Mouse (Mus musculus): Measurements from ENCODE around the gene Cd6. TPM values are rescaled to one million over a fixed set of nuclear protein-coding genes. Genes with fewer than 3 reads are reported as not detected.
A peak's percentile ranks its signal among the peaks of the same experiment; 100 is the strongest.

The Cd6 gene
- polyA plus RNA-seq, 1 experiment from 2014 or later, result not detected

DNA sequence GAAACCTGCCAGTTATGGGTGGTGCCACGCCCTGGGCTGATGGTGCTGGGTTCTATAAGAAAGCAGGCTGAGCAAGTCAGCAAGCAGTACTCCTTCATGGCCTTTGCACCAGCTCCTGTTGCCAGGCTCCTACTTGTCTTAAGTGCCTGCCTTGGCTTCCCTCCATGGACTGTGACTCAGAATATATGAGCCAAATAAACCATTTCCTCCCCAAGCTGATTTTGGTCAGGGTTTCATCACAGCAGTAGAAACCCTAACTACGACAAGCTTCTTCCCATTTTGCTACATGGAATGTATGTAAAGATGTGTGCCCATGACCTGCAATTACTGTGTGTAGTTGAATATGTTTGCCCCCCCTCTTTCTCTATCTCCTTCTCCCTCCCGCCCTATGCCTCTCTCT lies 3.8 kb upstream of the Cd6 start:
- Histone ChIP-seq H3K36me3 (replicated peaks) (no peaks in the 10 kb centered on the region), H3K4me1 (replicated peaks) (no peaks in the 10 kb centered on the region), H3K27ac (replicated peaks) (no peak overlapping the region), H3K4me2 (no peak overlapping the region), H3K27me3 (no peaks in the 10 kb centered on the region), H3K4me3 (replicated peaks) (no peak overlapping the region), H3K9ac (no peak overlapping the region), H3K9me3 (replicated peaks) (no peaks in the 10 kb centered on the region)
- WGBS (ENCODE audit: insufficient replicate concordance), result 50% methylated on average over 3 of the region's 3 CpGs
- no peak for ATAC-seq (ENCODE audit: insufficient read depth)

DNA sequence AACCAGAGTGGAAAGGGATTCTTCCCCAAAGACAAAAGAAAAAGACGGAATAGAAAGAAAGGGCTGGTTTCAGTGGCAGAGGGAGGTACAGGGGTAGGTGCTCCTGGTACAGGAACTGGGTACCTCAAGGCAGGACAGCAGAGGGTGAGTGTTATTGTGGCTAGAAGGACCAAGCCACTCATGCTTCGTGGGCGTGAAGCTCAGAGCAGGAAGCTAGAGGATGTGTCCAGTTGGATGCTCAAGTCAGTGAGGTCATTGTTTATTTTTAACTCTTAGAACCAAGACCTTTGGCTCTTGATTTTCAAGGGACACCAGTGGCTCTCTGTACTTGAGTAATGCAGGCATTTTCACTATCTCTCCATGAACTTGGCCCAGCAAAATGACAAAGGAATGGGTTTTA lies 2.2 kb upstream of the Cd6 start:
- Histone ChIP-seq H3K36me3 (replicated peaks) (no peaks in the 10 kb centered on the region), H3K9ac (no peak overlapping the region), H3K4me2 (no peak overlapping the region), H3K4me1 (replicated peaks) (no peaks in the 10 kb centered on the region), H3K4me3 (replicated peaks) (no peak overlapping the region), H3K9me3 (replicated peaks) (no peaks in the 10 kb centered on the region), H3K27ac (replicated peaks) (no peak overlapping the region), H3K27me3 (no peaks in the 10 kb centered on the region)
- ATAC-seq (ENCODE audit: insufficient read depth), result no peak
- WGBS (ENCODE audit: insufficient replicate concordance), result 40% methylated on average over 3 of the region's 3 CpGs

DNA sequence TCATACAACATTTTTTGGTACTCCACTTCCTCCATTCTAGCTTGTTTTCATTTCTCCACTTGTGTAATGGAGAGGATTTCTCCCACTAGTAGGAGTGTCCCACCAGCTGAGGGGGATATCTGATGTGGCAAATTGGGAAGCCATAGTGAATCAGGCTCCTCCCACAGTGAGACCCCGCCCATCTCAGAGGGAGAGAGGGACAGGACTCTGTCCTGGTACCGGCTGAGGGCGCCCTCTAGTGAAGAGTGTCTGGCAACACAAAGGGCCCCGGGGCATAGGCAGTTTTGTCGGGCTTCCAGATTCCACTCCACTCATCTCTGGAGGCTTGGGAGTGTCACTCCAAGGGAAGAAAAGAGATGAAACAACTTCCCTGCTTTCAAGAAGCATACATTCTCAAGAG lies 1.6 kb upstream of the Cd6 start:
- ATAC-seq (ENCODE audit: insufficient read depth), result no peak
- Histone ChIP-seq H3K9me3 (replicated peaks) (no peaks in the 10 kb centered on the region), H3K4me3 (replicated peaks) (no peak overlapping the region), H3K27me3 (no peaks in the 10 kb centered on the region), H3K4me1 (replicated peaks) (no peaks in the 10 kb centered on the region), H3K36me3 (replicated peaks) (no peaks in the 10 kb centered on the region), H3K9ac (no peak overlapping the region), H3K4me2 (no peak overlapping the region), H3K27ac (replicated peaks) (no peak overlapping the region)
- 4% methylated on average over 5 of the region's 5 CpGs for WGBS (ENCODE audit: insufficient replicate concordance)

DNA sequence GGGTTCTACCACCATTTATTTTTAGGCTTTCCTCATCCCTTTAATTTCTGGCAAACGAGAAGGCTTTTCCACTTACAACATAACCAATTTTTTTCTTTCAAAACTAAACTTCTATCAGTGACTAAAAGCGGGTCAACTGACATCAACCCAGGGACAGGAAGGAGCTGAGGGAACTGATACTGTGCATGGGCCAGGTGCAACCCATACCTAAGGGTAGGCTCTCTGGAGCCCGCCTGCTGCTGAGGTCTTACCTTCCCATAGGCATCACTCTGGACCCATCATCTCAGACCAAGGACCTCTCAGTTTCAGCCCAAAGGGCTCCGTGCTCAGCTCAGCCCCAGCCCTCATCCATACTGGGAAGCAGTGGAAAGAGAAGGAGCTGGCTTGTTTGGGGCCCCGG lies 1.5 kb downstream of the Cd6 start:
- no peaks in the 10 kb centered on the region for H3K4me1 ChIP-seq (replicated peaks)
- H3K4me3 ChIP-seq (replicated peaks), result no peak overlapping the region
- WGBS (ENCODE audit: insufficient replicate concordance), result 58% methylated on average over 5 of the region's 5 CpGs
- no peaks in the 10 kb centered on the region for H3K9me3 ChIP-seq (replicated peaks)
- ATAC-seq (ENCODE audit: insufficient read depth), result no peak
- H3K9ac ChIP-seq, result no peak overlapping the region
- no peaks in the 10 kb centered on the region for H3K36me3 ChIP-seq (replicated peaks)
- H3K27me3 ChIP-seq, result no peaks in the 10 kb centered on the region
- H3K27ac ChIP-seq (replicated peaks), result no peak overlapping the region
- H3K4me2 ChIP-seq, result no peak overlapping the region

DNA sequence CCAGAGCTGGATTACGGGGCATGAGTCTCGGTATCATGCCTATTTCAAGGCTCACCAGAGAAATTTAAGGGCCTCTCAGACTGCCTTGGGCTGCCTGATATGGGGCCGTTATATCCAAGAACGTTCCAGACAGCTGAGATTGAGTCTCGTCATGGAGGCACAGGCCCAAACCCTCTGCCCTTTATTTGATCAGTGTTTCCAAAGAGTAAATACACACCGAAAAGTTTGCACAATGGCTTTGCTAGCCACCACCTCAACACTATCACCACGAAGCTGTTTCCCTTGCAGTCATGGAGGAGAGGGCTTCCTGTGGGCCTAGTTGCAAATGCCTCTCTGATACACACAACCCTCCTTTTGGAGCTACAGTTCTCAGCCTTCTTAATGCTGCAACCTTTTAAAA lies 5.8 kb downstream of the Cd6 start:
- Histone ChIP-seq H3K4me2 (no peak overlapping the region), H3K36me3 (replicated peaks) (no peaks in the 10 kb centered on the region), H3K27me3 (no peaks in the 10 kb centered on the region), H3K27ac (replicated peaks) (no peak overlapping the region), H3K4me1 (replicated peaks) (no peaks in the 10 kb centered on the region), H3K4me3 (replicated peaks) (no peak overlapping the region), H3K9me3 (replicated peaks) (no peaks in the 10 kb centered on the region), H3K9ac (no peak overlapping the region)
- 66% methylated on average over 7 of the region's 7 CpGs for WGBS (ENCODE audit: insufficient replicate concordance)
- ATAC-seq (ENCODE audit: insufficient read depth), result no peak

DNA sequence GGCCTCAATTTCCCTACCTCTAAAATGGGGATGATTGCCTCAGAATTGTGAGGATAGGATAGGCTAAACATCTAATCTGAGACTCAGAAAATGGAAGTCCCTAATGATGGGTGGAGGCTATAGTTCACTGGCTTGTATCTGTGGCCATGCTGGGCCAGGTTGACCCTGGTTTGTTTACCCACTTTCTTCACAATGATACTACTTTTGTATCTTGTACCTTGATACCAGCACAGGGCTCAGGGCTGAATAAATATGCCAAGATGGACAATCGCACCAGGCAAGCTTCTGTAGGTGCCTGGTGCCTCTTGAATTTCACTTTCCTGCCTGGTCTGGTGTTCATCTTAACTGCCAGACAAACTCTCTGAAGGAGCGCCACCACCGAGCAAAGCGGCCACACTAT lies 7.3 kb downstream of the Cd6 start:
- Histone ChIP-seq H3K4me1 (replicated peaks) (no peaks in the 10 kb centered on the region), H3K27ac (replicated peaks) (no peak overlapping the region), H3K36me3 (replicated peaks) (no peaks in the 10 kb centered on the region), H3K9ac (no peak overlapping the region), H3K9me3 (replicated peaks) (no peaks in the 10 kb centered on the region), H3K4me3 (replicated peaks) (no peak overlapping the region), H3K27me3 (no peaks in the 10 kb centered on the region), H3K4me2 (no peak overlapping the region)
- no peak for ATAC-seq (ENCODE audit: insufficient read depth)
- WGBS (ENCODE audit: insufficient replicate concordance), result 50% methylated on average over 4 of the region's 4 CpGs

DNA sequence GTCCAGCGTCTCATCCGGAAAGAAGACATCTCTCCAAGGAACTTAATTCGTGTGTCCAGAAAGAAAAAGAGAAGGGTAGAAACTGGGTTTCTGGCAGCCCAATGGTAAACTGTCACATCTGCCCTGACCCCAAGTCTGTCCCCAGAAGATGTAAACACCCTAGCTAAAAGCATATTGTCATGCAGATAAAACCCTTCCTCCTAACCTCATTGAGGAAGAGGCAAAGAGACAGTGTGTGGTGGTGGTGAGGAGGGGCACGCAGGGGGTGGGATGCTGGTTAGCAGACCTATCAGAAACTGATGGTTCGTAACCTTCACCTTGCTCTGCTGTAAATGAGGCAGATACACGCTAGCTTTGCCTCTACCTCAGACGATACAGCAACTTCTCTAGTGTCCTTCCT lies 8.5 kb downstream of the Cd6 start:
- ATAC-seq (ENCODE audit: insufficient read depth), result no peak
- H3K9me3 ChIP-seq (replicated peaks), result no peaks in the 10 kb centered on the region
- no peak overlapping the region for H3K27ac ChIP-seq (replicated peaks)
- H3K36me3 ChIP-seq (replicated peaks), result no peaks in the 10 kb centered on the region
- no peak overlapping the region for H3K9ac ChIP-seq
- H3K4me1 ChIP-seq (replicated peaks), result no peaks in the 10 kb centered on the region
- no peaks in the 10 kb centered on the region for H3K27me3 ChIP-seq
- H3K4me2 ChIP-seq, result no peak overlapping the region
- 46% methylated on average over 7 of the region's 7 CpGs for WGBS (ENCODE audit: insufficient replicate concordance)
- no peak overlapping the region for H3K4me3 ChIP-seq (replicated peaks)

DNA sequence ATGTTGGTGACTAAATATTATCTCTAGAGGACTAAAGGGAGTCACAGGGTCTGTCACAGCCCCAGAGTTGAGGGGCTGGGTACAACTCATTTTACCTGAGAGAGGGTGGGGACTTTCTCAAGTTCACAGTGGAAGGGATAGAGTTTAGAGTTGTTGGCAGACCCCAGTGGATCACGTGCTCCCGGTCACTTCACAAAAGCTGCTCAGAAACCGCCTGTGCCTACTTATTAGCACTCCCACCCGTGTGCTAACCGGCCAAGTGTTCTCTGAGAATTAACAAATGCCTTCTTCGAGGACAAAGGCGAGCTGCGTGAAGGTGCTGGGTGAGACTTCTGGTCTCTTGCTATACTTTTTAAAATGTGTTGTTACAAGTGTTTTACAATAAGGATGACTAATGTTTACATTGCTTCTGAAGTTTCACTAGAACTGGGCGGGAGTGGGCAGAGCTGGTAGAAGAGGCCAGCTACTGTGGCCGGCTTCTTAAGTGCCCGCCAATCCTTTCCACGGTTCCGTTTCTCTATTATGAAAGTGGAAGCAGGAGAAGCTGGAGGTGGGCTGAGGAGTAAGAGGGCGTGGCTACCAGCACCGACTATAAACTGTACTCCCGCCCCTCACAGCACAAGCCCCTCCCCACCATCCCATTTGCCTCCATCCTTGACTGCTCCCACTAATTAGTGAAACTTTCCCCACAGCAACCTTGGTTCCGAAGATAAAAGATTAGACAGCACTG lies 11.5 kb downstream of the Cd6 start:
- no peak overlapping the region for H3K9ac ChIP-seq
- H3K27ac ChIP-seq (replicated peaks), result no peak overlapping the region
- H3K4me1 ChIP-seq (replicated peaks), result no peaks in the 10 kb centered on the region
- no peak for ATAC-seq (ENCODE audit: insufficient read depth)
- 36% methylated on average over 17 of the region's 17 CpGs for WGBS (ENCODE audit: insufficient replicate concordance)
- H3K36me3 ChIP-seq (replicated peaks), result no peaks in the 10 kb centered on the region
- H3K4me2 ChIP-seq, result peak overlapping the region; percentile 23
- no peaks in the 10 kb centered on the region for H3K9me3 ChIP-seq (replicated peaks)
- H3K27me3 ChIP-seq, result no peaks in the 10 kb centered on the region
- H3K4me3 ChIP-seq (replicated peaks), result no peak overlapping the region

DNA sequence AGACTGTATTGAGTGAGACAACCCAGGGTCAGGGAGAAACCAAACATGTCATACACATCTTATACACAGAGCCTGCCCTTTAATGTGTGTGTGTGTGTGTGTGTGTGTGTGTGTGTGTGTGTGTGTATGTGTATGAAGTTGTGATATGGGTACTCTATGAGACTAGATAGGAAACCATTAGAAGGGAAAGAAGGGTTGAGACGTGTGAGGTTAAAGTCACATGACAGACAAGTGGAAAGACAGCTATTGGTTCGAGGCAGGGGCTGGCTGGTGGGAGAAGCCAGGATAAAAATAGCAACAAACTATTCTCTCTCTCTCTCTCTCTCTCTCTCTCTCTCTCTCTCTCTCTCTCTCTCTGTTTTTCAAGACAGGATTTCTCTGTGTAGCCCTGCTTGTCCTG lies 13.4 kb downstream of the Cd6 start:
- Histone ChIP-seq H3K27ac (replicated peaks) (no peak overlapping the region), H3K4me3 (replicated peaks) (no peak overlapping the region), H3K4me2 (no peak overlapping the region), H3K36me3 (replicated peaks) (no peaks in the 10 kb centered on the region), H3K27me3 (no peaks in the 10 kb centered on the region), H3K9ac (no peak overlapping the region), H3K4me1 (replicated peaks) (no peaks in the 10 kb centered on the region), H3K9me3 (replicated peaks) (no peaks in the 10 kb centered on the region)
- ATAC-seq (ENCODE audit: insufficient read depth), result no peak
- WGBS (ENCODE audit: insufficient replicate concordance), result 22% methylated on average over 2 of the region's 2 CpGs

DNA sequence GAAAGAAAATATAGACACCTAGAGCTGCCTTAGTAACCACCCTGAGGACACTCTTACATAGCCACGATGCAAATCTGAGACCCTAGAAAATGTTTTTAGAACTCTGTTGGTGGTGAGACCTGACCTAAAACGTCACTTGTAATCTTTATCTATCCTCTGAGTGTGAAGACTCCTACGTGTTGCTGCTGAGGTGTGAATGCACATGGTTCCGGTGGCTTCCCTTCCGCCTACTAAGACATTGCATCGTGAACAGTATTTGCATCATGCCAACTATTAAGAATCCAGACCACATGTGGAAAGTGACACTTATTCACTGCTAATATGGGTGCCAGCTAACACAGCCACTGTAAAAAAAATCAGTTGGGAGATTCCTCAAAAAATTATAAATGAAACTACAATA lies 14.0 kb downstream of the Cd6 start:
- Histone ChIP-seq H3K36me3 (replicated peaks) (no peaks in the 10 kb centered on the region), H3K4me1 (replicated peaks) (no peaks in the 10 kb centered on the region), H3K9ac (no peak overlapping the region), H3K27me3 (no peaks in the 10 kb centered on the region), H3K4me2 (no peak overlapping the region), H3K27ac (replicated peaks) (no peak overlapping the region), H3K9me3 (replicated peaks) (no peaks in the 10 kb centered on the region), H3K4me3 (replicated peaks) (no peak overlapping the region)
- 59% methylated on average over 6 of the region's 6 CpGs for WGBS (ENCODE audit: insufficient replicate concordance)
- ATAC-seq (ENCODE audit: insufficient read depth), result no peak

DNA sequence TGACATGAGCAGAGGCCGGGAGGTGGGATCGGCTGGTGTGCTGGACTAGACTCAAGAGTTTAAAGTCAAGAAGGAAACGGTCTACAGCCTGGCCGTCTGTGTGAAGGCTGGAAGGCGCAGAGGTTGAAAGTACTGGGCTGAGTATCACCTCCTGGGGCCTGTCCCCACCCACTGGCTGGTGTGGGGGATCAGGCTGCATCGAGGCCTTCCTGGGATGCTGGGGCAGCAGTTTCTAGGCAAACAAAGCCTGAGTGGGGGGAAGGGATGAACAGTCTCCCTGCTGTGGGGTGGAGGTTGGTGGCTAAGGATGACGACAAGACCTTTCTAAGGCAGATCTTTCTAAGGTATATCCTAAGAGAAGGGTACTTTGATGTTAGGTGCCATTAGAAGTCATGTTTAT lies 16.0 kb downstream of the Cd6 start:
- no peaks in the 10 kb centered on the region for H3K27me3 ChIP-seq
- 68% methylated on average over 7 of the region's 7 CpGs for WGBS (ENCODE audit: insufficient replicate concordance)
- no peak overlapping the region for H3K27ac ChIP-seq (replicated peaks)
- H3K9me3 ChIP-seq (replicated peaks), result no peaks in the 10 kb centered on the region
- H3K9ac ChIP-seq, result no peak overlapping the region
- no peaks in the 10 kb centered on the region for H3K36me3 ChIP-seq (replicated peaks)
- H3K4me3 ChIP-seq (replicated peaks), result no peak overlapping the region
- H3K4me2 ChIP-seq, result no peak overlapping the region
- H3K4me1 ChIP-seq (replicated peaks), result no peaks in the 10 kb centered on the region
- no peak for ATAC-seq (ENCODE audit: insufficient read depth)

DNA sequence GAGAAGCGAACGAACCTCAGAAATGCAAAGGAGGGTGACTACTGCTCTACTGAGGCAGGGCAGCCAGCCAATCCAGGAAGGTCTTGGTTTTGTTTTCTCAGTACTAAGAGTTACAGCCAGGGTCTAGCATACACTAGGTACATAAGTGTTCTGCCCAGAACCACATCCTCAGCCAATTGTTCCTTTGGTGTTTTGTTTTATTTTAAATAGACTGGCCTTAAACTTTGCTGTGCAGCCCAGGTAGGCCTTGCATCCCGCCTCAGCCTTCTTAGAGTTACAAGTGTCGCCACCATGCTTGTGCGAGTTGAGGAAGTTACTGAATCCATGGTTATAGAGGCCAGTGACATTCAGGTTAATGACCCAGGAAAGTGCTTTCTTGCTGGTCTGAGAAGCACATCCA lies 16.8 kb downstream of the Cd6 start:
- H3K9me3 ChIP-seq (replicated peaks), result no peaks in the 10 kb centered on the region
- no peaks in the 10 kb centered on the region for H3K36me3 ChIP-seq (replicated peaks)
- H3K27ac ChIP-seq (replicated peaks), result no peak overlapping the region
- no peaks in the 10 kb centered on the region for H3K27me3 ChIP-seq
- no peak overlapping the region for H3K4me3 ChIP-seq (replicated peaks)
- no peaks in the 10 kb centered on the region for H3K4me1 ChIP-seq (replicated peaks)
- WGBS (ENCODE audit: insufficient replicate concordance), result 74% methylated on average over 5 of the region's 5 CpGs
- no peak for ATAC-seq (ENCODE audit: insufficient read depth)
- H3K4me2 ChIP-seq, result no peak overlapping the region
- H3K9ac ChIP-seq, result no peak overlapping the region

All from liver, embryonic 15.5 days (tissue).